Mouse (Mus musculus) liver, embryonic 11.5 days (tissue): ENCODE results near the gene Dusp3. TPM values are rescaled to one million over a fixed set of nuclear protein-coding genes. Genes with fewer than 3 reads are reported as not detected.
"Not testable (repeated sequence)": the region's sequence is repeated elsewhere in the genome, so short reads cannot be mapped to it uniquely, and the experiment has no call there.

Source experiments
- ATAC-seq: fragments of 200-750 bp; cut with Nextera tagmentation; replicated peaks from 2 replicates; pipeline ENCODE4 v1.8.0; 2017; ENCODE audit warnings: moderate number of reproducible peaks, mild to moderate bottlenecking, moderate TSS enrichment, moderate library complexity; ENCODE audit not compliant: low FRiP score
- DNase-seq: peaks from one replicate; pipeline ENCODE4 v3.0.0-alpha.2; 2017; ENCODE audit warnings: low spot score
- H3K27ac ChIP-seq: fragments of 300-500 bp; sonication (generic); 2 replicates; pipeline ENCODE4 v1.5.1; 2014; ENCODE audit warnings: mild to moderate bottlenecking, low read depth, low read length, control low read depth
- H3K27me3 ChIP-seq: fragments of 300-500 bp; sonication (generic); replicated peaks from 2 replicates; pipeline ENCODE4 v1.6.1; 2014; ENCODE audit warnings: low read length, mixed read lengths; ENCODE audit not compliant: control insufficient read depth, insufficient read depth
- H3K36me3 ChIP-seq: fragments of 300-500 bp; sonication (generic); 2 replicates; pipeline ENCODE4 v1.6.1; 2014; ENCODE audit warnings: mild to moderate bottlenecking, low read length, moderate library complexity, mixed read lengths; ENCODE audit not compliant: control insufficient read depth, insufficient read depth
- H3K4me1 ChIP-seq: fragments of 300-500 bp; sonication (generic); replicated peaks from 2 replicates; pipeline ENCODE4 v1.6.1; 2014; ENCODE audit warnings: low read length, mixed read lengths; ENCODE audit not compliant: control insufficient read depth, insufficient read depth
- H3K4me2 ChIP-seq: fragments of 300-500 bp; sonication (generic); 2 replicates; pipeline ENCODE4 v1.6.1; 2014; ENCODE audit warnings: mild to moderate bottlenecking, control low read depth, moderate library complexity
- H3K4me3 ChIP-seq: fragments of 300-500 bp; sonication (generic); 2 replicates; pipeline ENCODE4 v1.5.1; 2014; ENCODE audit warnings: low read depth, low read length, control low read depth
- H3K9ac ChIP-seq: fragments of 300-500 bp; sonication (generic); 2 replicates; pipeline ENCODE4 v1.6.1; 2014; ENCODE audit warnings: low read depth, low read length, control low read depth
- H3K9me3 ChIP-seq: fragments of 300-500 bp; sonication (generic); 2 replicates; pipeline ENCODE4 v1.6.1; 2016; ENCODE audit warnings: low read length, inconsistent platforms, mixed read lengths; ENCODE audit not compliant: control insufficient read depth
- WGBS: fragments of 180-500 bp; shearing (Covaris S2); extraction: QIAGEN DNeasy Blood & Tissue Kit; methylation state at CpG from one replicate; pipeline ENCODE4 v1.1.7; 2014; 5-methylcytosine and 5-hydroxymethylcytosine counted together
- polyA plus RNA-seq: library from polyadenylated mRNA; unstranded; fragments of >200 nt; fragmentation: Nextera tagmentation; extraction: Ambion mirVana; gene quantifications from 2 replicates; pipeline ENCODE4 v1.2.1, GENCODE M21; 2014

The Dusp3 gene
- polyA plus RNA-seq, 1 experiment from 2014 or later = 21.2 TPM

GRCm38 (mm10) chr11:101985990-101986389, 823 bp downstream of the Dusp3 start:
- no peaks in the 10 kb centered on the region for H3K9me3 ChIP-seq
- no peaks in the 10 kb centered on the region for H3K36me3 ChIP-seq
- H3K27ac ChIP-seq = no peak overlapping the region
- no peak overlapping the region for H3K4me3 ChIP-seq
- H3K4me1 ChIP-seq = peaks cover 14% of the 10 kb centered on the region
- DNase-seq (peak; percentile 79), ATAC-seq (no peak)
- no peak overlapping the region for H3K9ac ChIP-seq
- H3K4me2 ChIP-seq = peak overlapping the region; percentile 13; the same call in 1 of the 2 replicates
- WGBS = 9% methylated on average over 10 of the region's 10 CpGs
- H3K27me3 ChIP-seq = peaks cover 7% of the 10 kb centered on the region; the same call in 1 of the 2 replicates

DNA sequence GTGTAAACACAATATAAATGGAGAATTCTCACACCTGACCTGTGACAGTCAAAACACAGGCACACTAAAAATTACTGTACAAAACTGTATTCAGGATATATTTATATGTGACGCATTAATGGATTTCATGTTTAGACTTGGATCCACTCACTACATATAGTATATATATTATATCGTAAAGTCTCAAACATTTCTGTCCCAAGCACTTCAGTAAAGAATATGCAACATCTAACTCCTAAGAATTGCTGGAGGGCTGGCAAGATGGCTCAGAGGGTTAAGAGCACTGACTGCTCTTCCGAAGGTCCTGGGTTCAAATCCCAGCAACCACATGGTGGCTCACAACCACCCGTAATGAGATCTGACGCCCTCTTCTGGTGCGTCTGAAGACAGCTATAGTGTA, 1.4 kb downstream of the Dusp3 start:
- H3K9me3 ChIP-seq, H3K4me3 ChIP-seq, ATAC-seq, H3K9ac ChIP-seq, DNase-seq, H3K4me2 ChIP-seq, H3K27ac ChIP-seq, H3K27me3 ChIP-seq, H3K36me3 ChIP-seq: not testable (repeated sequence)
- WGBS = 62% methylated on average over 6 of the region's 6 CpGs
- H3K4me1 ChIP-seq = peaks cover 14% of the 10 kb centered on the region

- Histone ChIP-seq H3K4me2 (peak within 1 kb of the TSS; percentile 100), H3K36me3 (no peaks in the 10 kb centered on the region; the same call in 1 of the 2 replicates), H3K9ac (peak within 1 kb of the TSS; percentile 73), H3K9me3 (no peaks in the 10 kb centered on the region), H3K27ac (peak within 1 kb of the TSS; percentile 77), H3K27me3 (peaks cover 7% of the 10 kb centered on the region; the same call in 1 of the 2 replicates), H3K4me3 (peak within 1 kb of the TSS; percentile 74), H3K4me1 (peaks cover 14% of the 10 kb centered on the region)
- ATAC-seq (peak; percentile 80), DNase-seq (peak; percentile 90)
- under 1% methylated on average over 71 of the region's 71 CpGs for WGBS
Measured at GRCm38 (mm10) chr11:101984054-101985025, 2.5 kb downstream of the Dusp3 start, which contains the start of gene Cfap97d1. Gene Cfap97d1, plus strand, starts transcription at chr11:101984279.

- H3K4me2 ChIP-seq = peak overlapping the region; percentile 100
- peaks cover 7% of the 10 kb centered on the region; the same call in 1 of the 2 replicates for H3K27me3 ChIP-seq
- WGBS = 42% methylated on average over 10 of the region's 10 CpGs
- peaks cover 14% of the 10 kb centered on the region for H3K4me1 ChIP-seq
- H3K36me3 ChIP-seq = peaks cover 6% of the 10 kb centered on the region
- no peak overlapping the region for H3K9ac ChIP-seq
- H3K27ac ChIP-seq = no peak overlapping the region
- DNase-seq (no peak), ATAC-seq (no peak)
- H3K9me3 ChIP-seq = no peaks in the 10 kb centered on the region
- H3K4me3 ChIP-seq = peak overlapping the region; percentile 0
Measured at GRCm38 (mm10) chr11:101983431-101983921, 3.3 kb downstream of the Dusp3 start.

DNA sequence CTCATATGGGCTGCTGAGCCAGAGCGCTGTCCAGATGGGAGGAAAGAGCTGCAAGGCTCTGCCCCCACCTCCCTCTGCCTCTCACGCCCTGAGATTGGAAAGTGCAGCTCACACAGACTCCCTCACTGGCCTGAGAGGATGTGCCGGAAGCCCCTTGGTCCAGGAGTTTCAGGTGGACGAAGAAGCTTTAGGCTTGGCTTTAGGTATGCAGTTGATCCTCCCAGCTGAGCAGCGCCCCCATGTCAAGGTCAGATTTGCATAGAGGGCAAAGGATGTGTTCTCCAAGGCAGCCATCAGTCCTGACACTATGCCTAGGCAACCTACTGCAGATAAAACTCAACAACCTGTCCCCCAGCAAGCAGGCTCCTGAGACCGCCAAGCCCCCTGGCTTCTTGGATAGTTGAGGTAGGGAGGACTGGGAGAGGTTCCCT, 3.8 kb downstream of the Dusp3 start:
- Histone ChIP-seq H3K4me3 (peak overlapping the region; percentile 0), H3K4me1 (peaks cover 14% of the 10 kb centered on the region), H3K27me3 (peaks cover 7% of the 10 kb centered on the region; the same call in 1 of the 2 replicates), H3K36me3 (peaks cover 7% of the 10 kb centered on the region), H3K27ac (no peak overlapping the region), H3K9ac (no peak overlapping the region), H3K4me2 (peak overlapping the region; percentile 100), H3K9me3 (no peaks in the 10 kb centered on the region)
- DNase-seq (no peak), ATAC-seq (no peak)
- WGBS = 46% methylated on average over 6 of the region's 6 CpGs

DNA sequence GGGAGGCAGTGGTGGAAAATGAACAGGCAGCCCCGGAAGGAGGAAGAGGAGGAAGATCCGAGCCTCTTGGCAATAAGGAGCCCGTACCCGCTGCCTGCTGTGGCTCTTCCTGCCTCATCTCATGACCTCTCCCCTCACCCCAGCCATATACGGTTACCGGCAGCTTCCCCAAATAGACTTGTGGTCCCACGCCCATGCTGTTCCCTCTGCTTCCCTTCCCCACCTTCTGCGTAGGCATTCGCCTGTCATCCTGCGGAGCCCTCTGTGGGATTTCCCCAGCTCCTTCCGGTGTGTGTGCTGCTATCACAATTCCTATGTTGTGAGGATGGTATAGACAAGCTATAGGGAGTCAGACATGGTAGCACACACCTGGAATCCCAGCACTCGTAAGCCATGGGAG, 5.0 kb downstream of the Dusp3 start:
- peak overlapping the region; percentile 100 for H3K4me2 ChIP-seq
- H3K36me3 ChIP-seq = peaks cover 7% of the 10 kb centered on the region
- H3K27ac ChIP-seq = no peak overlapping the region; the same call in 1 of the 2 replicates
- H3K9ac ChIP-seq = no peak overlapping the region
- DNase-seq = no peak
- no peak overlapping the region for H3K4me3 ChIP-seq
- H3K27me3 ChIP-seq = peaks cover 6% of the 10 kb centered on the region; the same call in 1 of the 2 replicates
- no peaks in the 10 kb centered on the region for H3K9me3 ChIP-seq
- H3K4me1 ChIP-seq = peaks cover 14% of the 10 kb centered on the region
- no peak for ATAC-seq
- 47% methylated on average over 12 of the region's 12 CpGs for WGBS

DNA sequence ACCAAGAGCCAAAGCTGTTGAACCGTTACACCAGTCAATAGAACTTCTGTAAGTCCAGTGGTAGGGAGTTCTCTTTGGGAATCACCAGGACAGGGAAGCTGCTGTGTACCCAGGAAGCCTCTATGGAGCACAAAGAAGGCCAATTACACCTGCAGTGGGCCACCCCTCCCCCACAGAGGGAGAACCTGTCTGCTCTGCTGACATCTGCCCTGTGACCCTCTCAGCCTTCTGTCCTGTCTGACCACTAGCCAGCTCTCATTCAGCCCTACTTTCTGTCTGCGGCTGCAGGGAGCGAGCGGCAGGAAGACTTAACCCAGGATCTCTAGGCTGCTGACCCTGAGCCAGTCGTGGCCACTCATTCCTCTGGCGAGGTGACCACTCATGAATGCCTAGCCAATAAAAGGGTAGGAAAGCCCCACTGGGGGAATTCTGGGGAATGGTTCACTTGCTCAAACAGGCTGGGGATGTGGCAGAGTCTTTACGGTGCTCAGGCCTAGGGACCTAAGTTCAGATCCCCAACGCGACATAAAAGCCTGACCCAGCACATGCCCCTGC, 6.1 kb downstream of the Dusp3 start:
- H3K9ac ChIP-seq = no peak overlapping the region
- H3K27ac ChIP-seq = no peak overlapping the region
- no peak overlapping the region for H3K4me3 ChIP-seq
- ATAC-seq (no peak), DNase-seq (no peak)
- peaks cover 11% of the 10 kb centered on the region; the same call in 1 of the 2 replicates for H3K4me1 ChIP-seq
- peaks cover 7% of the 10 kb centered on the region for H3K36me3 ChIP-seq
- H3K4me2 ChIP-seq = no peak overlapping the region
- no peaks in the 10 kb centered on the region; the same call in 1 of the 2 replicates for H3K27me3 ChIP-seq
- WGBS = 84% methylated on average over 9 of the region's 9 CpGs
- H3K9me3 ChIP-seq = no peaks in the 10 kb centered on the region

- ATAC-seq = no peak
- H3K9me3 ChIP-seq = no peaks in the 10 kb centered on the region
- H3K4me1 ChIP-seq = 0 out of 2 replicates have a peak, but pooled peaks cover 2% of the 10 kb centered on the region
- H3K27ac ChIP-seq = no peak overlapping the region
- DNase-seq = no peak
- no peak overlapping the region for H3K9ac ChIP-seq
- H3K36me3 ChIP-seq = peaks cover 10% of the 10 kb centered on the region
- no peaks in the 10 kb centered on the region for H3K27me3 ChIP-seq
- H3K4me2 ChIP-seq = no peak overlapping the region
- WGBS = 85% methylated on average over 5 of the region's 5 CpGs
- no peak overlapping the region for H3K4me3 ChIP-seq
Measured at GRCm38 (mm10) chr11:101979140-101979539, 7.7 kb downstream of the Dusp3 start.
